Mouse (Mus musculus) CD4-positive helper T cell, adult 2 months (primary cell): ENCODE data around the gene Emp2.
"Not testable (repeated sequence)": the region's sequence is repeated elsewhere in the genome, so short reads cannot be mapped to it uniquely, and the experiment has no call there.

Experiments
- DNase-seq: peaks from one replicate; pipeline ENCODE4 v3.0.0-alpha.2; 2012; ENCODE audit warnings: low read depth, missing footprints, low spot score

Emp2 gene

DNA sequence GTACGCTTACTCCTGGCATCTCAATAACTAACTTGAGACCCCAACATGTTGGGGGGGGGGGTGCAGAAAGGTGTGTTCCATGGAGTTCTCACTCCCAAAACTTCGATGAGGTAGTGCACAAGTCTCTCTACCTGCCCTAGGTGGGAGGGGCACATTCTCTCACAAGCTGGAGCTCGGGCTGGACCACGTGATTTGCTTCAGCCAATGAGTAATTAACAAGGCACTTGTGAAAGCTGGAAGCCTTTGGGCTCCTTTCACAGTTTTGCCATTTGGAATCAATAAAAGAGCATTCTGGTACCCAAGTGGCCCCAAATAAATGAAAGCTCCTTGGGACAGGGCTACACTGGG is 3.4 kb upstream of the Emp2 start:
- no peak for DNase-seq

DNA sequence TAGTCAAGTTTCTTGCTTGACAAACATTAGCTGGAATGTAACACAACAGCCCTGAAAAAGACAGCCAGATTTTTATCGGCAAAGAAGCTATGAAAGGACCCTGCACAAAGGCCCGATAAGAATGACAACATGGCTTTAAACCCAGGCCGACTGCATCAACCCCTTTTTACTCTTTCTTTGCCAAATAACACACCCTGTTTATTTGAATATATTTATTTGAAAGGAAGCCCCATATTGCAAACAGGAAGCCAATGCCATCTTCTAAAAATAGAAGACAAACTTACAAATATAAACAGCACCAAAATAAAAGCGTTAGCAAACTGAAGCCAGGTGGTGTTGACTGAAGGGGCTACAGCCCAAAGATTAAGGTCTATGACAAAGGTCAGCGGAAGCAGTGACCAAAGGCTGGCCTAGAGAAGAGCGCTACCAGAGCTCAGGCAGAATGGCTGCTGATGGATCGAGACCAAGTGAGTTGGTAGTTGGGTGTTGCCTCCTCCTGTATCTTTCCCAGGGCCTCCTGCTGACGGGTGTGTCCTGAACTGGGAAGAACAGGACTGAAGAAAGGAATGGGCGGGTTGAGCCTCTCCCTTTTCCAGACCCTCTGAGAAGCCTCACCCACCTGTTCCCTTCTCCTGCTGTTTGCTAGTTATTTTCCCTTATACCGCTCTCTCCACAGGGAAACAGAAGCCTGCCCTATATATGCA is 2.9 kb upstream of the Emp2 start:
- DNase-seq: no peak

DNA sequence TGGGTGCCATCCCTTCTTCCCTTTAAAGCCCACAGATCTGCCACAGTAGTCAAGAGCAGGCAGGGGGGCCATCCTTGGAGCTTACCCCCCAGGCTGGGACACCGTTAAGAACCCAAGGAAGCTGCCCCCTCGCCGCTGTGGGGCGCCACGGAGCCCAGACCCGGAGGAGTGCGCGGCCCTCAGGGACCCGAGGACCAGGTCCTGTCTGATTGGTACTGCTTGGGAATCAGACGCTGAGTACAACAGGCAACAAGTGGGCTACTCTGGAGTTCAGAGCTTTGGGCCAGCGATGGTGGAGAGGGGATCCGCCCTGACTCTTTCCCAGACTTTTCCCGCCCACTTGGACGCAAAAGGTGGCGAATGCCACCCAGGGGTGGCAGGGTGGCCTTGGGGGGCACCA is 542 bp downstream of the Emp2 start:
- no peak for DNase-seq

DNA sequence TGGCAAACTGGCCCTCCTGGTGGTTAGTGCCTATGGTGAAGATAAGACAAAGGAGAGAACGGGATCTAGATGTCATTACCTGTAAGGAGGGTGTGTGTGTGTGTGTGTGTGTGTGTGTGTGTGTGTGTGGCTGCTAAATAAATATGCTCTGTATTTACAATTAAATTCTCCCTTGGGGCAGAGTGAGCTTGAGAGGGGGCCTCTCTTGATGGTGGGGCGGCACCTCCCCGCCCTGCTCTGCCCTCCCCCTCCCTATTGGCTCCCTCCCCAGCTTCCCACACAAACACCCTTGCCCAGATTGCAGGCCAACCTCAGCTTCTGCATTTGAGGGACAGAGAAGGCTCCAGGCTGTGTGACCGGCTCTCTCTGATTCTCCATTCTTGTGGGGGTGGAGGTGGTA is 1.8 kb downstream of the Emp2 start:
- no peak for DNase-seq

DNA sequence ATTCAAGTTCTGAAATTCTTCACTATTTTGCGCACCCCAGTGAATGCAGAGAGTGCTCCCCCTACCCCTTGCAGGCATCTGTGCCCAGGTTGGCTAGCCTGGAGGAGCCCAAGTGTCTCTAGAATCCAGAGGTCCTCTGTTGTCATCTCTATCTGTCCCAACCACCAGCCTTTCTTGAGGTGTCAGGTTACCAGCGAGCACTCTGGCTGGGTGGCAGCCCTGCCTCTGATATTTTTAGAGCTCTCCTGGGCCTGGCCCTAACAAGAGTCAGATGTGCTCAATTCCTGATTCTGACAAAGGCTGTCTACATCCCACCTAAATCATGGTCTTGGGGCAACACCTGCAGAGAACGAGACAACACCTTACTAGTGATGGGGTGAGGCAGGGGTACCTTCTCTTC is 2.7 kb downstream of the Emp2 start:
- DNase-seq: no peak

DNA sequence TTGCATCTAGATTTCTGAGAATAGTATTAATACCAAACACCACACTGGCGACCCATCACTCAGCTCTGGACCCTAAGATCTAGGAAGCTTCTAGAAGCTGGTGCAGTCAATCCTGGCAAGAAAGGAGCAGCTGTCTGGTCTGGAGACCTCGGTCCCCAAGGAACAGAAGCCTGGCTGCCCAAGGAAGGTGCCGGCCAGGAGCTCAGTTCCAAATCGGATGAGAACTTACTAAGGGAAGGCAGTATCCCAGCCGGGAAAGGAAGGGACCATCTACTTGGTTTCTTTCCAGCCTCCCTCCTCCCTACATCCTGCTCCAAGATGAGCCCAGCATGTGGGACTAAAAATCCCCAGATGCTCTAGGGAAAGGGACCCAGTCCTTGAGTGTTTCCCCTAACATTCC is 3.3 kb downstream of the Emp2 start:
- no peak for DNase-seq

DNA sequence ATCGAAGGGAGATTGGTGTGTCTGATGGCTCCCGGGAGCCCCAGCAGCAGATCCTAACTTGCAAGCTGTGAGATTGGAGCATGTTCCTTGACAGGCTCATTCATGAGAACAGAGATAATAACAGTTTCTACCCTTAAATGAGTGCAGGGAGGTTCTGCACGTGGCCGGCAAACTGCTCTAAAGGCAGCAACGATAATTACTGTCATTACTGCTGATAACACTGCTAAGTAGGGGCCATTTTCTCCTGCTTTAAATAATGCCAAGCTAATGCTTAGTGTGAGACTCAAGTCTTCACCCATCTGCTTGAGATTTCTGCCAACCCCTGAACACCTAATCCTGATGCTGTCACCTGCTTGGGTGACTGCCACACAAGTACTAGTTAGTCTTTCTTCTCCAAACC is 6.4 kb downstream of the Emp2 start:
- no peak for DNase-seq

DNA sequence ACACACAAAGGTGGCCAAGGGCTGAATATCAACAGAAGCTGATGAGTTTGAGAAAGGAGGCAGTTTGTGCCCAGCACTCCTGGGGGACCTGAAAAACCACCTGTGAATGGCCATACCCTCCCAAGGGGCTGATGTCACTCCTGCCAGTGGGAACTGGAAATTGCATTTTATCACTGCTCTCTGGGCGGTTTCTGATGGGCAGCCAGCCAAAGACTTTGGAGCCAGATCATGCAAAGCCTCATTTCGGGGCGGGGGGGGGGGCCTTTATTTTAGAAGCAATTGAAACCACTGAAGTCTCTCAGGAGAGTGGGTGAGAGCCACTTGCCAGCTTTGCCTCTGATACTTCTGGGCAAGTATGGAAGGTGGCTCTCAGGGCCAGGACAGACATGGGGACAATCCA is 7.7 kb downstream of the Emp2 start:
- DNase-seq: no peak

DNA sequence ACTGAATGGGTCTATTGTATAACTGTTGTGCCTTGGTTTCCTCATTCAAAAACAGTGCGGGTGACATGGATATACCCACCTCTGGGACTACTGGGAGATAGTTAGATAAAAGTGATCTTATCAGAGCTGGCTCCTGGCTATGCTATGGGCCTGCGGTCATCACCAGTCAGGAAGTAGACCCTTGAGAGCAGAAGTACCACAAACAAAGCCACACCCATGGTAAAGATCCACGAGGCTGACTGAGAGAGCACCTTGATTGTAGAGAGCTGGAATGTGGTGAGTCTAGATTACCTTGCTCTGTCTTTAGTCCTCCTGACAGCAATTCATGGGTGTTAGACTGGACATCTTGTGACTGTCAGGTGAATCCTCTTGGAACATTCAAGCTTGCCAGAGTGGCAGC is 12.4 kb downstream of the Emp2 start:
- no peak for DNase-seq

DNA sequence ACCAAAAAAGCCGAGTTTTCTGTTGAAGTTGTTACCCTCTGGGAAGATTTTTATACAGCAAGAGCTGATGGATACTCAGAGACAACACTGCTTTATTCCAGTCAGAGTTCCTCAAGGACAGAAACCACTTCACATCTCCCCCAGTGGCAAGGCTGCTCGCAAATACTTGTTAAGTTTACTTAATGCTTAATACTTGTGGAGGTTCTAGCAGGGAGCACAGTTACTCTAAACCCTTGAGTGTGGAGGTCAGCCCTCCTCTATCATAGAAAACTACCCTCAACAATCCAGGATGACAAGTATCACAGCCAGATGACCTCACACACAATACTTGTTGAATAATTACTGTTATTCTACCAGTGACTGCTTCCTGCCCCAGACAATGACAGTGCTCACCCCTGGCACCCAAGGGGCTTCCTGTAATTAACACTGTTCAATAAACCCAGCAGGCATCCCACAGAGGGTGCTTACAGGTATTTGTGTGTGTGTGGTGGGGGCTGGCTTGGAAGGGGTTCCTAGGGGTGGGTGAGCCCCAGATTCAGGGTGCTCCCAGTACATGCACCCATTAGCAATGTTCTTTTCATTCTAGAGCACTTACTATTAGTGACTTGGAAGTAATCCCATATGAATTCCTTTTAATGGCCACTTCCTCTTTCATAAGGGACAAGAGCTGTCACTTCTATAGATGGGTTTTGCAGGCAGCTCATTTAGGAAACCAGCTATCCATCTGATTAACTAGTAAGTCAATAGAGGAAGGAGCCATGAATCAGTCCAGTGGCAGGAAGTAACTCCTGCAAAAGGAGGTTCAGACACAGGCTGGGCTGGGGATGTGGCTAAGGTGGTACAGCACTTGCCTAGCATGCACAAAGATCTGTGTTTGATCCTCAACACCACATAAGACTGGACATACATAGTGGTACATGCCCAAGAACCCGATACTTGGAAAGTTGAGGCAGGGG is 13.3 kb downstream of the Emp2 start:
- no peak for DNase-seq

DNA sequence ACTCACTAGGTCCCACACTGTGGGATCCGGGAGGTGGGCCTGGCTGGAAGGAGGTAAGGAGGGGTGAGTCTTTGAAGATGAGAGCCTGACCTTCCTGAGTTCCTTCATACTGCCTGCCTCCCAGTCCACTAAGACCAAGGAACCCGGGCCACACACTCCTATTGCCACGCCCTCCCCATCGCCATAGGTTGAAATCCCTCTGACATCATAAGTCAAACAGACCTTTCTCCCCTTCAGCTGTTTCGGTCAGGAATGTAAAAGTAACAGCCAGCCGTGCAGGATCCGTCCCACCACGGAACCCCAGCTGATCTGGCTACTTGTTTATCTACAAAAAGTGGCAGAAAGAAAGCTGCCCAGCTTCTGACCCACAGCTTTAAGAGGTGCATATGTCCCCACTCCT is 14.1 kb downstream of the Emp2 start:
- DNase-seq: no peak

DNA sequence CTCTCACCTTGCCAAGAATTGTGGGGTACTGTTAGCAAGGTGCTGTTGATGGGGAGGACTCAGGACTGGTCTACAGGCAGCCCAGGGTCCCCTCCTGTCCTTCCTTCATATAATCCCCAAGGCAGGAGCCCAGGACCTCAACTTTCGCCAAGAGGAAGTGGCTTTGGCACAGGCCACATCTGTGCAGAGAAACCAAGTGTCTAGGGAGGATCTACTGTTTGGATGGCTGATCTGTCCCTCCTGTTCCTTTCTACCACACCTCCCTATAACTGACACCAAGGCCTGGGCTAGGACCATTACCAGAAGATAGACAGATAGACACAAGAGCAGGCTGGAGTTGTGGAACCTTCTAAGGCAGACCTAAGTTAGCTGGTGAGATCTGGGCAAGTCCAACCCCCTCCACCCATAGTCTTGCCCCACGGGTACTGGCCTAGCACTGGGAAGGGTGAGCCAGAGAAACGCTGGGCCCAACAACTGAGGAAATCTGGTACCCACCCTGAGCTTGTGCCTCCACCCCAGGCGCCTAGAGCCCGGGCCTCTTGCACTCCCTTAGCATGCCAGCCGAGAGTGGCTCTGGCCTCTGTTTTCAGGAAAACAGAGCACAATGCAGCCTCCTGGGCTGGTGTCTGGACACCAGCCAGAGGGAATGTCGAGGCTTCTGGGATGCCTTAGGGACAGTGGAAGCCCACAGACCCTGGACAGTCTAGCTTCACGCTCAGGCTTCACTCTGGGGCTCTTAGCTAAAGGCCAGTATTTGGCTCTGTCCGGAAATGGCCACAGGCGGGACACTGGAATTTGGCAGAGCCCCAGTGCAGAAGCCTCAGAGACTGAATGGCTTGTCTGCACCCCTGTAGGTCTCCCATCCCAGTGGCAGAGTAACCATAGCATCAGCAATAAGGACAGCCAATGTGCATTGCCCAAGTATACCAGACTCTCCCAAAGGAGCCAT is 15.8 kb downstream of the Emp2 start:
- DNase-seq: no peak

DNA sequence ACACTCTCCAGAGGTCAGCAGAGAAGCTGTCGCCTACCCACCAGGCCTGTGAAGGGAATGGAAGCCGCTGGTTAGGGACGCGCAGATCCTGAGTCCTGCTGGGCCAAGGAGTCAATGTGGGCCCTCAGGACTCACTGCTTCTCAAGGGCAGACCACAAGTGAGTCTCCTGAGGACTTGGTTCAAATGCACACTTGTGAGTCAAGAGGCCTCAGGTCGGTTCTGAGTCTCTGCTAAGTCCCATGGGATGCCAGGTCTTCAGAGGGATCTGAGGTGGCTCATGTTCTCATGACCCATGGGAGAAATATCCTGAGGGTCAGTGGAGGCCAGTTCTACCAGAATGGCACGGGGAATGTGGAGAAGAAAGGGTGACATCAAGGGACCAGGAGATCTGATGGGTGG is 25.7 kb downstream of the Emp2 start:
- DNase-seq: no peak

DNA sequence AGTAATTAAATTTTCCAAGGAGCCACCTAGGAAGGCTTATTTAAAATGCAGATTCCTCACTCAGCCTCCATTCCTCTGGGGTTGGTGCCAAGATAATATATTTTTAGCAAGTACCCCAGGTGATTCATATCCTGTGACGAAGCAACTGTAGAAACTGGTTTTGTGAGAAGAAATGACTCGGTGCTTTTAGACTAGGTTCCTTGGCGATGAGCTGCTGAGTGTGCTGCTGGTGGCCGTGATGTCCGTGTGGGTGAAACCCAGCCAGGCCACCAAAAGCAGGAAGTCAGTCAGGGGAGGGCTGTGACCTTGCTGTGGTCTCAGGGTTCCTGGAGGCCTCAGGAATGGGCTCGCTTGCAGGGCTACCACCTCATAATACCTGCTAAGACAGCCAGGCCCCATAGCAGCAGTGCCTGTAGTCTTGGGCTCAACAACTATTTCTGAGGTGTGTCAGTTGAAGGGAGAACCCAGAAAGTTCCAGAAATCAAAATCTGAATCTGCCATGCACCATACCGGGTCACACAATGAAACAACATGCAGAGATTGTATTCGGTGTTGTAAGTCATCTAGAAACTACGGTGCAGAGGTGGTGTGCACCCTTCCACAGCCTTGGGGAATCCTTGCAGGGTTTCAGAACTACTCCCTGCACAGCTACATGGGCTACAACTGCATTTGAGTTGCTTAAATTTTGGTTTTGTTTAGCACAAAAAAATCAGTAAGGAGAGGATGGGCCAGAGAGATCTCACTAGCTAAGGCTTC is 27.1 kb downstream of the Emp2 start:
- DNase-seq: no peak

DNA sequence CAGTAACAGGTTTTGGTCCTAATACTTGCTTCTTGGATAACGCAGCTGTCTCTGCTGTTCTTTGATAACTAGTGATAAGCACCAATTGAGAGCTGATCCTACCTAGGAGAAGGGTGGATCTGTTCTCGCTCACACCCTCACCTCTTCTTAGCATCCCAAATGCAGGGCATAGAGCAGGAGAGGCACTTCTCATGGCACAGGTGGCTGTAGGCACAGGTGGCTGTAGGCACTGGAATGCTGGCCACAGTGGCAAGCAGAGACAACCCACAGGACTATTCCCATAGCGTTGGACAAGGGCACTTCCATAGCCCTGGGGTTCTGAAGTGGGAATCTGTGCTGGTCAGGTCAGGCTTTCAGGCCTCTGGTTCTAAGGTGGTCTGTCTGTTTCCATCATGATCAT is 31.9 kb downstream of the Emp2 start:
- no peak for DNase-seq

DNA sequence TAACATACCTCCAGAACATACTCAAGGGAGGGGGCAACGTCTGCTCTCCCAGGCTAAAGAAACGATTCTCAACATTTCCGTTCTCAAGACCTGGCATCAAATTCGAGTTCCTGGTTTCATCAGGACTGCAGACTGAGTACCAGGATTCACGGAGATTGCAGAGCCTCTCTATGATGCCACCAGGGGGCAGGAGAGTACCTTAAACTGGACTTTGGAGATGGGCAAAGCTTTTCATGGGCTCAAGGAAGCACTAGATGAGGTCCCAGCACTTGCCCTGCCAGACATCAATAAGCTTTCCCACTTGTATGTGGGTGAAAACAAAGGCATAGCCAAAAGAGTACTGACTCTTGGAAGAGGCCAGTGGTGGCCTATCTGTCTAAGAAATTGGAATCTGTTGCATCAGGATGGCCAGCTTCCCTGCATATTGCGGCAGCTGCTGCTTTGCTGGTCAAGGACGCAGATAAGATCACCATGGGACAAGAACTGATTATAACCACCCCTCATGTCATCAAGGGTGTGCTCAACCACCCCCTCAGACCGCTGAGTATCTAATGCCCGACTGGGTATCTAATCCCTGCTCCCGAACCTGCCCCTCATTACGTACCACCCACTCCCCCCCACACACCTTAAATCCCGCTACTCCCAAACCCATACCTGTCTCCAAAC is 33.3 kb downstream of the Emp2 start:
- DNase-seq: peak; percentile 12

DNA sequence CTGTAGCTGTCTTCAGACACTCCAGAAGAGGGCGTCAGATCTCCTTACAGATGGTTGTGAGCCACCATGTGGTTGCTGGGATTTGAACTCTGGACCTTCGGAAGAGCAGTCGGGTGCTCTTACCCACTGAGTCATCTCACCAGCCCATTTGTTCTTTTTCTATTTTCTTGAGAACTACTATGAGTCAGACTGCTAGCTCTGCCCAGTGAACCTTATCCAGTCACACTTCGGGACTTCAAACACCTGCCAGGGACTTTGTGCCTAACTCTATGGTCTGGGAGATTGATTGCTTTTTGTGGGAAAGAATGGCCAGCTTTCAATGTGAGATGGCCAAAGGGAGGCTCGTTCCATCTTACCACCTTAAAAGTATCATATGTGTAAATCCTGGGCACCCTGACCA is 37.0 kb downstream of the Emp2 start:
- DNase-seq: not testable (repeated sequence)

DNA sequence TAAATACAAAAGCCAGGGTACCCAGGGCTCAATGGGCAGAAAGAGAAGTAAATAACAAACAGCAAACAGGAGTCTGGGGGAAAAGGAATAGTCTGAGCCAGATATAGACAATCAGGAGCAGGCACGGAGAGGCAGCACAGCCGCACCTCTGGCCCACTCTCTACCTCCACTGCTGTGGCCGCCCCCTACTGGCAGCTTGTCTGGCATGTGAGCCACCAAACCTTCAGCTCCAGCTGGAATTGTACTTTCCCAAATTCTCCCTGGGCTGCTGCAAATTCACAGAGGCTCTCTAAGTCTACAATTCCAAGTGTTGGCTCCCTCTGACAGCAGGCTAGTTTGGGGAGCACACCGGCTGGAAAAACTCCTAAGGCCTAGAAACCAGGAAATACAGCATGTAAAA is 39.3 kb downstream of the Emp2 start:
- no peak for DNase-seq

DNA sequence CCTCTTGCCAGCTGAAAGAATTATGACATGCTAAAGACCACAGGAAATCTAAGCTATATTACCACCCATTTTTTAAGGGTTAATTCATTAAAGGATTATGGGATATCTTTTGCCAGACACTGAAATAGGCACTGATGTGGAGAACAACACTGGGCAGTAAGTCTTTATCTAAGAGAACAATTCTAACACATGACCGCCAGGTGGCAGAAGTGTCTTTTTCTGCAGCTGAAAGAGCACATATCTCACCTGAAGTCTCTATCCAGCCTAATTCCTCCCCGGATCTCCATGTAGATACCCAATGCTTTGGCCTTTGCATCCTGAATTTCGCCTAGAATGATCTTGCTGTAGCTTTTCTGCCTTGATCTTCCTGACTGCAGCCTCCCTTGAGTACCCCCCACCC is 41.5 kb downstream of the Emp2 start:
- DNase-seq: peak; percentile 34

DNA sequence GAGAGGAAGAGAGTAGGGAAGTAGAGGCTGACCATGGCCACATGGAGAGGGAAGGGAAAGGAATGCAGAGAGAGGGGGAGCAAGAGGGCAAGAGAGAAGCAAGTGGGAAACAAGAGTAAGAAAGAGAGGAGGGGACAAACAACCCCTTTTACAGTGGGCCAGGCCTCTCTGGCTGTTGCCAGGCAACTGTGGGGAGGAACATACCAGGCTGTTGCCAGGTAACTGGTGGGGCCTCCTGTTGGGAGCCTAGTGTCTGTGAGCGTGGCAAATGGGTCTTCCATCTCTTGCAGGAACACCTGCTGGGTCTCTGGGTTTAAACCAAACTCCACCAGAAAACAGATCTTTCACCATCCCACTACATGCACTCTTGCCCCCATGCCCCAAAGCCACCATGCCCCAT is 59.8 kb downstream of the Emp2 start:
- DNase-seq: no peak

DNA sequence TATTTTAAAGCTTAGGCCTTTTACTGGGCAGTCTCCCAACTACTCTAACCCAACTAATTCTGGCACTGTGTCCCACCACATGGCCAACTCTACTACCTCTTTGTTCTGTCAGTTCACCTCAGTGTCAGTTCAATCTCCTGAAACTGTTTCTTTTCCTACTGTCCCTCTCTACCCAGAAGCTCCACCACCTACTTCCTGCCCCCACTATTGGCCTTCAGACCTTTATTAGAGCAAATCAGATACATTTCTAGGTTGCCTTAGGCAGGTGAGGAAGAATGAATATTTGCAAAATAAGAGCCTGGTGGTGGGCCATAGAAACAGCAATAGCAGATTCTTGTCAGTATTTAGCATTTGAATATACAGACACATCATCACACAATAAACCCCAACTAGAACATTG is 77.2 kb downstream of the Emp2 start:
- no peak for DNase-seq
